Mouse (Mus musculus): ENCODE data around the gene Cux1. TPM values are rescaled to one million over a fixed set of nuclear protein-coding genes. Genes with fewer than 3 reads are reported as not detected.

Gene Cux1
- total RNA-seq, 4 experiments from 2014 or later, result 79.2 to 99.7 (median 92.2) TPM

- peak in 1 of 2 experiments; percentile 8 for DNase-seq (ENCODE audit: low spot score in 2 of 2)
These were observed 906 bp upstream of the Cux1 start for GRCm38 (mm10) chr5:136568026-136568765.

DNA sequence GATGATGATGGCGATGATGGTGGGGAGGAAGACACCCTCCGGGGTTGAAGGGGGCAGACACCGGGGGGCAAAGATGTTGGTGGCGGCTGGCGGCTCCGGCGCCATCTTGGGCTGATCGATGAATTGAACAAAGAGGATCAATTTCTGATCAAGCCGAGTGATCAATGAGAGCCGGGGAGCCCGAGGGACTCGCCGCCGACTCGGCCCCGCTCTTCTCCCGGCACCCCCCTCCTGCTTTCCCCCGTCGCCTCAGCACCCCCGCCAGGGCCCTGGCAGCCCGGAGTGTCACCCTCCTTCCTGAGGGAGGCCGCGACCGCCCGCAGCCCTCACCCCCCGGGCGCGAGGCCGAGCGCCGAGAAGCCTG, 496 bp downstream of the Cux1 start:
- no peak for DNase-seq (ENCODE audit: low spot score in 2 of 2)

- DNase-seq (ENCODE audit: low spot score in 2 of 2), result peak; percentile 31 to 52
These were observed 1.1 kb downstream of the Cux1 start for GRCm38 (mm10) chr5:136566001-136566811.

GRCm38 (mm10) chr5:136565311-136565811, 1.9 kb downstream of the Cux1 start:
- DNase-seq (ENCODE audit: low spot score in 2 of 2), result peak; percentile 10 to 12

- DNase-seq (ENCODE audit: low spot score in 2 of 2), result no peak
These were observed 2.5 kb downstream of the Cux1 start for GRCm38 (mm10) chr5:136564613-136565299.

GRCm38 (mm10) chr5:136563996-136564395, 3.3 kb downstream of the Cux1 start:
- DNase-seq (ENCODE audit: low spot score in 2 of 2), result no peak

DNA sequence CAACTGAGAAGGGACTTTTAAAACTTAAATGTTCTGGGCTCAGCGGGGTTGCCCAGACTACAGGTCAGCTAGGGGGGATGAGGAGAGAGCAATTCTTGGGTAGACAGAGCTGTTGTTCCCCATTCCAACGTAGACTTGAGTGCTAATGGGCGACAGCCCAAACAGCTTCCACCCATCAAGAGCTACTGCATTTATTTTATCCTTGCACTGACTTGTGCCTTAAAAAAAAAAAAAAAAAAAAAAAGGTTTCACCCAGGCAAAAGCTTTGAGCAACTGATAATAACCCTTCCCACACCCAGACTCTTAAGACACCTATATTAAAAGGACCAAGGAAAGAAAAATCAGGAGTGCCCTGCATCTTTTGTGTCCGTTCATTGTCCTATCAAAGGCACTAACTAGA, 4.2 kb downstream of the Cux1 start:
- DNase-seq (ENCODE audit: low spot score in 2 of 2), result no peak

DNA sequence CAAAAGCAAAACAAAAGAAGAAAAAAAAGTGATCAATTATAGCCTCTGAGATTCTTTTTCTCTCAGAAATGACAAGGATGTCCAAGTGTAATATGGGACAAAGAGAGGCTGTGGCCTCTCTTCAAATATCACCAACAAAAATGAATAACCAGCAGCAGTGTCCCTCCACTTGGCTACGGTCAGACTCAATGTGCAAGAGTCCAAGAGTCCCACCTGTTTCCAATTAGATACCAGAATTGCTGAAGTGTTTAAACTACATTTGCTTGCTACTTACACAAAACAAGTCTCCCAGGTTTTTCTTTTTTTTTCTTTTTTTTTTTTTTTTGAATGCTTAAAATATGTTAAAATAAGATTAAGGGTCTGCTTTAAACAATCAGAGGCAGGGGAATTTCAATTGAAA, 5.1 kb downstream of the Cux1 start:
- DNase-seq (ENCODE audit: low spot score in 2 of 2), result no peak

GRCm38 (mm10) chr5:136561641-136562040, 5.6 kb downstream of the Cux1 start:
- no peak for DNase-seq (ENCODE audit: low spot score in 2 of 2)

DNA sequence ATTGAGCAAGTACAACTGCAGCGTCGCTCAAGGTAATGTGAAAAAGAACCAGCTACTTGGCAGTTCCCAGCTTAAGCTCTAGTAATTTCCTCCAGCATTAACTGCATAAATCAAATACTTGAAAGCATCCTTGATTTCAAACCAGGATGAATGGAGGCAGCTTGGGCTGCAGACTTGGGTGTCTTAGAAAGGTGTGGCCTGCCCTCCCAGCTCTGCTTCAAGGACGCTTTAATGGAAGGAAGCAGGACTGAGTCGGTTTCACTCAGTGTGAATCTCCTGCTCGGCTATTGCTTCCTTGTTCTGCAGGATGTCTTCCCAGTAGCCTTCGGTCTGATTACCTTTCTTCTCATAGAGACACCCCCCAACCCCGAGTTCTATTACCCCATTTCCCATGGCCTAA, 6.6 kb downstream of the Cux1 start:
- no peak for DNase-seq (ENCODE audit: low spot score in 2 of 2)

DNA sequence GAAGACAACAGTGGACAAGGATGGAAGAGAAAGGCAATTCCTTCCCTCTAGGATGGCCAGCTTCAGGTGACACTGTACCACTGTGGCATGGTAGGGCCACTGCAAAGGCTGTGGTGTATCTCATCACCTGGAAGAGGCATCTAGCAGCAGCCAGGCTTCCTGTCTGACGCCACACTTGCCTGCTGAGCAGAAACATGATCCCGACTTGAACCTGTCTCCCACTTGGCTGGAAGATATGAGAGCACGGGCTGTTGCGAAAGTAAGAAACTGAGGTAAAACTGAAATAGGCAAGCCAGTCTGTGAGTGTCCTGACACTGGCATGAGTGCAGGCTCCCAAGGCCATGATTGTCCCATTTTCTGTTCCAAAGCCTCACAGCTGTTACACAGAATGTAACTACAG, 9.8 kb downstream of the Cux1 start:
- no peak for DNase-seq (ENCODE audit: low spot score in 2 of 2)

GRCm38 (mm10) chr5:136556328-136557262, 10.7 kb downstream of the Cux1 start:
- DNase-seq (ENCODE audit: low spot score in 2 of 2), result no peak

GRCm38 (mm10) chr5:136555703-136556102, 11.6 kb downstream of the Cux1 start:
- peak in 1 of 2 experiments; percentile 47 for DNase-seq (ENCODE audit: low spot score in 2 of 2)

DNA sequence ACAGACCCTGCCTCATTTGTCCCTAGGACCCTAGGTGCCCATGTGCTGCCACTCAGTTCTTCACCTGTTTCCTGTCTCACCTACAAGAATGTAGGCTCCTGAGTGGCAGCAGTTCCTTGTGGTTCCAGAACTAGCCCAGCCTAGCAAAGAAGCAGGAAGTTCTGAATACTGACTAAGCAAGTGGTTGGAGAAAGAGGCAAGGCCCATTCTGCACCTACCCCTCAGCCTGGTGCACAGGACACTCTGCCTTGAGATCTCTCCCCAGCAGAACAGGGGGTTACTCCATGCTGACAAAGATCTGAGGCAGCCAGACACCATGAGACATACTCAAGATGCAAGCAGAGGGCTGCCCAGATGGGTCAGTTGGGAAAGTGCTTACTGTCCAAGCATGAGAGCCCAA, 14.5 kb downstream of the Cux1 start:
- DNase-seq (ENCODE audit: low spot score in 2 of 2), result no peak

- no peak for DNase-seq (ENCODE audit: low spot score in 2 of 2)
These were observed 15.2 kb downstream of the Cux1 start for GRCm38 (mm10) chr5:136552093-136552492.

- DNase-seq (ENCODE audit: low spot score in 2 of 2), result no peak
These were observed 15.7 kb downstream of the Cux1 start for GRCm38 (mm10) chr5:136551571-136551970.

GRCm38 (mm10) chr5:136550726-136551125, 16.6 kb downstream of the Cux1 start:
- DNase-seq (ENCODE audit: low spot score in 2 of 2), result no peak

DNA sequence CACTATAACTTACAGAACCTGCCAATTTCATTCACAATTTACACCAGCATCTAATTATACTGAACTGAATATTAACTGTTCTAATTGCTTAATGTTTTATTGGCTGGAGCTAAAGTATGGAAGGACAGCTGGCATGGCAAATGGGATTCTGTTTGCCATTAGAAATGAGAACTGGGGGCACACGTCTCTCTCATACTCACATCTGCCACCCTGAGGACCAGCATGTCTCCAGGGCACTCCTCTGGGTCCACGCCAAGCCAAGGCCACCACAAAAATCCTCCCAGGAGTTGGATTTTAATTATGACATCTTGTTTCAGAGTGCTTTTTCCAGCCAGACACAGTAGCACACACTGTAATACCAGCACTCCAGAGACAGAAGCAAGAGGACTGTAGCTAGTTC, 18.5 kb downstream of the Cux1 start:
- DNase-seq (ENCODE audit: low spot score in 2 of 2), result no peak

DNA sequence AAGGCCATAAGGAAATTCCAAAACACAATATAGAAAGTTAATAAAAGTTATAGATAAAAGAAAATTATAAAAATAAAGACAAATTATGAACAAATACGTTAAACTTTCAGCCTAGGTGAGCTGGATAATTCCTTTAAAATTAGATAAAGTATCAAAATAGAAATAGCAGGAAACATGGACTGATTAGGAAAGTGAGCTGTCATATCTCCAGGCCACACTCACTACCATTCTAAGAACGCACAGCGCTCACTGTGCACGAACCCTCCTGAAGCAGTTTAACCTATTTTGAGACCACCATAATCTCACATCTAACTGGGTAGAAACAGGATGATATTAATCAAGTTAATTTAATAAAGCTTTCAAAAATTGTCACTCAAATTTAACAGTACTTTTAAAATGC, 22.2 kb downstream of the Cux1 start:
- DNase-seq (ENCODE audit: low spot score in 2 of 2), result no peak

- DNase-seq (ENCODE audit: low spot score in 2 of 2), result no peak
These were observed 24.1 kb downstream of the Cux1 start for GRCm38 (mm10) chr5:136543171-136543570.

GRCm38 (mm10) chr5:136540952-136541351, 26.3 kb downstream of the Cux1 start:
- DNase-seq (ENCODE audit: low spot score in 2 of 2), result peak; percentile 78 to 85

Data from gastrocnemius, adult 8-10 months (tissue).